Mouse (Mus musculus) C2C12 (cell line): ENCODE measurements at regions not wholly inside any gene's neighbourhood (a gene's known extent, or its start where the extent isn't known, plus 50 kb on each side); places are given as distances from the start of the nearest gene placed in this dataset.

ENCODE experiments used
- H3K27me3 ChIP-seq: one replicate; pipeline ENCODE4 v1.6.1; 2011; ENCODE audit not compliant: control insufficient read depth, insufficient read depth, insufficient read length
- H3K36me3 ChIP-seq: one replicate; pipeline ENCODE4 v1.6.1; 2011; ENCODE audit not compliant: control insufficient read depth, insufficient read depth
- H3K4me3 ChIP-seq: one replicate; pipeline ENCODE4 v1.5.1; 2011; ENCODE audit warnings: mild to moderate bottlenecking, control low read depth; ENCODE audit not compliant: poor library complexity, insufficient read depth, severe bottlenecking
- H3K79me2 ChIP-seq: one replicate; pipeline ENCODE4 v1.6.1; 2011; ENCODE audit not compliant: control insufficient read depth, insufficient read depth
- H3K79me3 ChIP-seq: one replicate; pipeline ENCODE4 v1.6.1; 2011; ENCODE audit warnings: low read depth, control low read depth
- H3ac ChIP-seq: one replicate; pipeline ENCODE3; 2011; ENCODE audit warnings: low read depth; ENCODE audit not compliant: control insufficient read depth, insufficient read length
- CEBPB ChIP-seq: IDR thresholded peaks from one replicate; pipeline ENCODE4 v1.6.1; 2011; ENCODE audit warnings: low read depth, mild to moderate bottlenecking, control low read depth, moderate library complexity
- CTCF ChIP-seq: IDR thresholded peaks from one replicate; pipeline ENCODE4 v1.5.1; 2011; ENCODE audit not compliant: control insufficient read depth, insufficient read depth, insufficient read length
- FOSL1 ChIP-seq: IDR thresholded peaks from one replicate; pipeline ENCODE4 v1.8.0; 2011; ENCODE audit warnings: mild to moderate bottlenecking, low read length; ENCODE audit not compliant: poor library complexity, insufficient read depth, severe bottlenecking
- MAX ChIP-seq: IDR thresholded peaks from one replicate; pipeline ENCODE4 v1.6.1; 2011; ENCODE audit warnings: mild to moderate bottlenecking, control low read depth
- MYOD1 ChIP-seq: IDR thresholded peaks from one replicate; pipeline ENCODE4 v1.6.1; 2011; ENCODE audit warnings: low read depth; ENCODE audit not compliant: control insufficient read depth, insufficient read length
- MYOG ChIP-seq: IDR thresholded peaks from one replicate; pipeline ENCODE4 v1.6.1; 2011; ENCODE audit not compliant: control insufficient read depth, insufficient read length; ENCODE audit errors: extremely low read depth
- USF1 ChIP-seq: IDR thresholded peaks from one replicate; pipeline ENCODE4 v1.6.1; 2011; ENCODE audit warnings: low read depth, mild to moderate bottlenecking, control low read depth, moderate library complexity

DNA sequence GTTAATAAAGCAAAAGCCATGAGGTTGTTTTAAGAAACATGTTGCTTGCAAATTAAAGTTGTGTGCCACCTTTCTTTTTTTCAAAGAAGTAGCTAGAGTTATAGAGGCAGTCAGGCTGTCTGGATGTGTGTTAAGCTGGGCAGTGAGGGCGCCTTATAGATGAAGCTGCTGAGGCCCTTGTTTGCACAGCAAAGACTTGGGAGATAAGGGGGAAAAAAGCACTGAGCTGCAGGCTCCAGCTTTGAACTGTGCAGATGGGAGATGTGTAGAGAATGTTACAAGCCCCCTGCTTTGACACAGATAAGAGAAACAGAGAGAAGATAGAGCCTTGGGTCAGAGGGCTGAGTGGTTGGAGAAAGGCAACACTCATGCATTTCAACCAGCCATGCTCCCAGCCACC, 445.7 kb downstream of the Lmo4 start:
- H3ac ChIP-seq: no peak overlapping the region
- TF ChIP-seq FOSL1 (no peak), MYOD1 (no peak), CTCF (no peak), USF1 (no peak), MYOG (no peak), CEBPB (no peak), MAX (no peak)
- no peak overlapping the region for H3K4me3 ChIP-seq
- no peaks in the 10 kb centered on the region for H3K79me3 ChIP-seq
- no peaks in the 10 kb centered on the region for H3K36me3 ChIP-seq
- H3K79me2 ChIP-seq: no peaks in the 10 kb centered on the region
- no peaks in the 10 kb centered on the region for H3K27me3 ChIP-seq

GRCm38 (mm10) chr3:143753197-143753596, 451.8 kb downstream of the Lmo4 start:
- H3K79me3 ChIP-seq: no peaks in the 10 kb centered on the region
- no peaks in the 10 kb centered on the region for H3K27me3 ChIP-seq
- no peak overlapping the region for H3K4me3 ChIP-seq
- H3K36me3 ChIP-seq: no peaks in the 10 kb centered on the region
- no peak overlapping the region for H3ac ChIP-seq
- H3K79me2 ChIP-seq: no peaks in the 10 kb centered on the region
- TF ChIP-seq MYOD1 (no peak), MYOG (no peak), CEBPB (no peak), MAX (no peak), FOSL1 (no peak), USF1 (no peak), CTCF (no peak)

- H3ac ChIP-seq: no peak overlapping the region
- no peak for TF ChIP-seq CEBPB
- H3K79me3 ChIP-seq: no peaks in the 10 kb centered on the region
- H3K36me3 ChIP-seq: no peaks in the 10 kb centered on the region
- H3K27me3 ChIP-seq: no peaks in the 10 kb centered on the region
- H3K79me2 ChIP-seq: no peaks in the 10 kb centered on the region
- no peak overlapping the region for H3K4me3 ChIP-seq
Observed at GRCm38 (mm10) chr3:143752660-143753059, 452.4 kb downstream of the Lmo4 start.

DNA sequence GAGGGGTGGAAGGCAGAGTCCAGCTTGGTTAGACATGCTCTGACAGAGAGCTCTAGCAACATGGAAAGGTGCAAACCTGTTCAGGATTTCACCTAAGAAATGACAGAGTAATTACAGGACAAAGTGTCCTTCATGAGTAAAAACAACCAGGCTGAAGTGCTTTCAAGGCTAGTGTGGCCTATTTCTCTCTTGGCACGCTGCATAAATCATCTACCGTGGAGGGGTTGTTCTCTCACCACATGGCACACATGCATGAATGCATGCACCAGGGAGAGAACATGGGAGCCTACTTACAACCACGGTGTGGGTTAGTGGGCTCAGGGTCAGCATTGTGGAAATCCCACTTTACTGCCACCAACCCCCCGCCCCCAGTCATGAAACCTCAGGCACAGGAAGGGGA, 454.9 kb downstream of the Lmo4 start:
- Histone ChIP-seq H3K79me2 (no peaks in the 10 kb centered on the region), H3K36me3 (no peaks in the 10 kb centered on the region), H3K4me3 (no peak overlapping the region), H3K79me3 (no peaks in the 10 kb centered on the region), H3K27me3 (no peaks in the 10 kb centered on the region), H3ac (no peak overlapping the region)
- TF ChIP-seq USF1: no peak
- no peak for TF ChIP-seq CEBPB
- TF ChIP-seq MYOG: no peak
- TF ChIP-seq MAX: no peak
- TF ChIP-seq MYOD1: no peak
- TF ChIP-seq CTCF: no peak
- no peak for TF ChIP-seq FOSL1

GRCm38 (mm10) chr3:143743649-143744048, 461.4 kb downstream of the Lmo4 start:
- no peaks in the 10 kb centered on the region for H3K79me3 ChIP-seq
- H3K27me3 ChIP-seq: no peaks in the 10 kb centered on the region
- no peak overlapping the region for H3ac ChIP-seq
- H3K79me2 ChIP-seq: no peaks in the 10 kb centered on the region
- no peak for TF ChIP-seq MYOD1
- no peak for TF ChIP-seq CTCF
- no peak for TF ChIP-seq MYOG
- TF ChIP-seq USF1: no peak
- no peaks in the 10 kb centered on the region for H3K36me3 ChIP-seq
- no peak overlapping the region for H3K4me3 ChIP-seq

DNA sequence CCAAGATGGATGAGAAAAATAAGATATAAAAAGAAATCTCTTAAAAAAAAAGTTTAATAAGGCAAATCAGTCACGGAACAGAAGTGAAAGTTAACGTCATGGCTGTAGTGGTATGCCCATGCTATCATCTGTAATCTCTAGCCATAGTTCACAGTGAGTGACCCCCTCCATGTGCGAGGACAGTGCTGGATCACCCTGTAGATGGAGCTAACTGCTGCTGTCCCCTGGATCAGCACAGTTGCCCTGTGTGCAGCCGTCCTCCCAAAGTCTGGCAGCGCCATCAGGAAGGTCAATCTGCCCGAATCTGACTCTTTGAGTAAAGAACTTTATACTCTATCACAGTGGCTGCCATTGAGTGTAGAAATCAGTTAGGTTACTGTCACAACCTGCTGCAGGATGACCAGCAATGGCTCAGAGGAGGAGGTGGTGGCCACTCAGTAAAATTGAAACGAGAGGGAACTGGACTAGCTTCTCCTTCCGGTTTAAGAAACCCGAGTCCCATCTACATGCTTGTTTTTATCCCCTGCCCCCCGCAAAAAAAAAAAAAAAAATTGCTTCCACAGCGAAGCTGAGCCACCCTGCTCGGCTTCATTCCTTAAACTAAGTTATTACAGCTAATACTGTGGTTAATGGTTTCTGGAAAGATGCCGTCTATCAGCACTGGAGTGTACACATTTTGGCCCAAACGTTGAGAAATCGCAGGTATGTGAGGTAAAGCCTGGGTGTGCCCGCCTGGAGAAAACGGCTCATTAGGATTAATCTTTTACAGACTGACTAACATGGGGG, 462.0 kb downstream of the Lmo4 start:
- Histone ChIP-seq H3K79me3 (no peaks in the 10 kb centered on the region), H3K27me3 (no peaks in the 10 kb centered on the region), H3K36me3 (no peaks in the 10 kb centered on the region), H3ac (no peak overlapping the region), H3K4me3 (no peak overlapping the region), H3K79me2 (no peaks in the 10 kb centered on the region)
- TF ChIP-seq CTCF (no peak), MYOG (no peak), CEBPB (no peak), MAX (no peak), FOSL1 (no peak), USF1 (no peak), MYOD1 (no peak)
